Mouse (Mus musculus): ENCODE data around the gene Klhl10. TPM values are rescaled to one million over a fixed set of nuclear protein-coding genes. Genes with fewer than 3 reads are reported as not detected.

The Klhl10 gene
- polyA plus RNA-seq, 1 experiment: 0.12 TPM

DNA sequence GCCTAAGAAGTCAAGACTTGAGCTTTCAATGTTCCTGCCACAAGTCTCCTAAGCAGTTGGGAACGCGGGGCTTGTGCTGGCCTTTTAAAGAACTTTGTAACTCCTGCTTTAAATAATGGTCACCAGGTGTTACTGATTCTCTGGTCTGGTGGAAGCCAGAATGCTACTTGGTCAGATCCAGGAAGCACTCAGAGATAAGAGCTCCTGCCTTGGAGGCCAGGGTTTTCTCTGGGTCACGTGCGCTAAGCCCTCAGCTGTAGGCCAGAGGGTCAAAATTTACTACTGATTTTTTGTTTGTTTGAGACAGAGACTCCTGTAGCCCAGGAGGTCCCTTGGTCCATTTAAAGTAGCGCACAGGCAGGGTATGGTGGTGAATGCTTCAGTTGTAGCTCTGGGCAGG is 9.7 kb upstream of the Klhl10 start:
- Histone ChIP-seq H3K4me3 (ENCODE audit: insufficient read depth, poor library complexity, severe bottlenecking) (no peak overlapping the region), H3ac (ENCODE audit: control insufficient read depth, insufficient read length, low read depth) (no peak overlapping the region), H3K79me3 (ENCODE audit: low read depth) (no peaks in the 10 kb centered on the region), H3K27me3 (ENCODE audit: control insufficient read depth, insufficient read depth, insufficient read length) (no peaks in the 10 kb centered on the region), H3K79me2 (ENCODE audit: control insufficient read depth, insufficient read depth) (no peaks in the 10 kb centered on the region), H3K36me3 (ENCODE audit: control insufficient read depth, insufficient read depth) (peaks cover 40% of the 10 kb centered on the region)
- TF ChIP-seq MYOG (IDR thresholded peaks at IDR 0.05; ENCODE audit: control insufficient read depth, extremely low read depth, insufficient read length) (no peak), MAX (IDR thresholded peaks at IDR 0.05) (no peak)

DNA sequence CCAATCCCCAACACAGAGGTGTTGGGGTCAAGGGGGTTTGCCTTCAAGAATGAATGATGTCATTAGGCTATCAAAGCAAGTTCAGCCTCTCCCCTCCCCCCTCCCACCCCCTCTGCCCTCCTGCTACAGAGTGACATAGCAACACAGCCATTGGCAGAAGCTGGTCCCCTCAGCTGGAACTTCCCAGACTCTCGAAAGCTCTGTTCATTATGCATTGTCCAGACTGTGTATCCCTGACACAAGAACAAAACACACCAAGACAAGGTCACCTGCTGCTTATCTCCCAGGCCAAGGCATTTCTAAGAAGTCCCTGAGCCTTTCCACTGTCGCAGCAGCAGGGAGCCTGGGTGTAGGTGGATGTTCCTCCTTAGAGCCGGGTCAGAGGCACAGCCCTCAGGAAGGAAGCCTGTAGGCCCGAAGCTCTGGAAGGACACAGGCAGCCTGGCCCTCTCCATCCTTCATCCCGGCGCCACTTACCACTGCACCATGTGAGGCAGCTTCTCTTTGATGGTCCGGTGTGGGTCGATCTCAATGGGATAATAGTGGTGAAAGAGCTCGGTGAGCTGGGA is 6.0 kb upstream of the Klhl10 start:
- peaks cover 46% of the 10 kb centered on the region for H3K36me3 ChIP-seq (ENCODE audit: control insufficient read depth, insufficient read depth)
- peaks cover 29% of the 10 kb centered on the region for H3K79me2 ChIP-seq (ENCODE audit: control insufficient read depth, insufficient read depth)
- no peak overlapping the region for H3K4me3 ChIP-seq (ENCODE audit: insufficient read depth, poor library complexity, severe bottlenecking)
- H3K79me3 ChIP-seq (ENCODE audit: low read depth): no peaks in the 10 kb centered on the region
- H3K27me3 ChIP-seq (ENCODE audit: control insufficient read depth, insufficient read depth, insufficient read length): no peaks in the 10 kb centered on the region
- H3ac ChIP-seq (ENCODE audit: control insufficient read depth, insufficient read length, low read depth): no peak overlapping the region
- TF ChIP-seq MYOD1 (IDR thresholded peaks at IDR 0.05; ENCODE audit: control insufficient read depth, insufficient read length, low read depth): no peak
- TF ChIP-seq MAX (IDR thresholded peaks at IDR 0.05): no peak
- no peak for TF ChIP-seq MYOG (IDR thresholded peaks at IDR 0.05; ENCODE audit: control insufficient read depth, extremely low read depth, insufficient read length)
- TF ChIP-seq CTCF (IDR thresholded peaks at IDR 0.05; ENCODE audit: control insufficient read depth, insufficient read depth, insufficient read length): no peak
- TF ChIP-seq CEBPB (IDR thresholded peaks at IDR 0.05; ENCODE audit: low read depth): no peak
- TF ChIP-seq USF1 (IDR thresholded peaks at IDR 0.05; ENCODE audit: low read depth): no peak
- no peak for TF ChIP-seq FOSL1 (IDR thresholded peaks at IDR 0.05; ENCODE audit: insufficient read depth, low read length, poor library complexity, severe bottlenecking)

- no peak overlapping the region for H3K4me3 ChIP-seq (ENCODE audit: insufficient read depth, poor library complexity, severe bottlenecking)
- no peak overlapping the region for H3ac ChIP-seq (ENCODE audit: control insufficient read depth, insufficient read length, low read depth)
- no peak for TF ChIP-seq CTCF (IDR thresholded peaks at IDR 0.05; ENCODE audit: control insufficient read depth, insufficient read depth, insufficient read length)
- TF ChIP-seq FOSL1 (IDR thresholded peaks at IDR 0.05; ENCODE audit: insufficient read depth, low read length, poor library complexity, severe bottlenecking): no peak
- no peak for TF ChIP-seq MYOG (IDR thresholded peaks at IDR 0.05; ENCODE audit: control insufficient read depth, extremely low read depth, insufficient read length)
- TF ChIP-seq USF1 (IDR thresholded peaks at IDR 0.05; ENCODE audit: low read depth): no peak
- TF ChIP-seq CEBPB (IDR thresholded peaks at IDR 0.05; ENCODE audit: low read depth): no peak
- no peak for TF ChIP-seq MAX (IDR thresholded peaks at IDR 0.05)
- no peak for TF ChIP-seq MYOD1 (IDR thresholded peaks at IDR 0.05; ENCODE audit: control insufficient read depth, insufficient read length, low read depth)
- peaks cover 29% of the 10 kb centered on the region for H3K79me2 ChIP-seq (ENCODE audit: control insufficient read depth, insufficient read depth)
- H3K36me3 ChIP-seq (ENCODE audit: control insufficient read depth, insufficient read depth): peaks cover 37% of the 10 kb centered on the region
- no peaks in the 10 kb centered on the region for H3K27me3 ChIP-seq (ENCODE audit: control insufficient read depth, insufficient read depth, insufficient read length)
- no peaks in the 10 kb centered on the region for H3K79me3 ChIP-seq (ENCODE audit: low read depth)
Observed at GRCm38 (mm10) chr11:100437901-100438300, 3.8 kb upstream of the Klhl10 start.

DNA sequence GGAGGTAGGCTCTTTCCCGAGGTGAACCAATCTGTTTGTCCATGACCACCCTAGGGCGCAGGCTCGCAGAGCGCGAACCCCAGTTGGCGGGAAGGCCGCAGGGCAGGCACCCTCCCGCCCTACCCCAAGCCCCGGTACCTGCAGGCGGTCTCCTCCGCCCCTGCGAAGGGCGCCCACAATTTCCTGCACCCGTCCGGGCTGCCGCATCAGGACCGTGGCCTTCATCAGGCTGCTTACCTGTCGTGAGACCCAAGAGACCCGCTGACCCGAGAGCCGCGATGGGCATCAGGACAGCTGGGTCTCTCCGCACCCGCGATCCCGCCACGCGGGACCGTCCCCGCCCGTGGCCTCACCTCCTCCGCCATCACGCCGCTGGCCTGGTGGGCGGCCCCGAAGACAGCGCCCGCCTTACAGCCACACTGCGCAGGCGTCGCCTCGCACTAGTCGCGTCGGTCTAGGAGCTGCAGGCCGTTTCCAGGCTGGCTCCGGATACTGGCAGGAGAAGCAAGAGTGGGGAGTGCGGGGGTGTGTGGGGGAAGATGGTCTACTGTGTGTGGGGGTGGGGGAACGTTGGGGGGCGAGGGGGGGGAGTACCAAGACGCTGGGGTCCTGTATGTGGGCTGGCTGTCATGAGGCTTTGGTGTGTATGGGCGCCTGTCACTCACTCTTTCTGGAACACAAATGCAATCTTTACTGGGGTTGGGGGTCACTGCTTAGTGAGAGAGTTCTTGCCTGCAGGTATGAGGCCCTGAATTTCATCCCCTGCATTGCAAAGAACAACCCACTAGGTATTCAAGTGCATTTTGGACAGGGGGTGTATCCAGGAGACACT is 810 bp upstream of the Klhl10 start:
- peaks cover 19% of the 10 kb centered on the region for H3K36me3 ChIP-seq (ENCODE audit: control insufficient read depth, insufficient read depth)
- H3ac ChIP-seq (ENCODE audit: control insufficient read depth, insufficient read length, low read depth): peak overlapping the region; percentile 62
- TF ChIP-seq USF1 (IDR thresholded peaks at IDR 0.05; ENCODE audit: low read depth) (no peak), MAX (IDR thresholded peaks at IDR 0.05) (peak; percentile 65)
- peaks cover 29% of the 10 kb centered on the region for H3K79me2 ChIP-seq (ENCODE audit: control insufficient read depth, insufficient read depth)
- no peaks in the 10 kb centered on the region for H3K79me3 ChIP-seq (ENCODE audit: low read depth)
- H3K27me3 ChIP-seq (ENCODE audit: control insufficient read depth, insufficient read depth, insufficient read length): no peaks in the 10 kb centered on the region
- H3K4me3 ChIP-seq (ENCODE audit: insufficient read depth, poor library complexity, severe bottlenecking): peak overlapping the region; percentile 60

- Histone ChIP-seq H3K79me2 (ENCODE audit: control insufficient read depth, insufficient read depth) (peaks cover 28% of the 10 kb centered on the region), H3K36me3 (ENCODE audit: control insufficient read depth, insufficient read depth) (peaks cover 9% of the 10 kb centered on the region)
- TF ChIP-seq MYOD1 (IDR thresholded peaks at IDR 0.05; ENCODE audit: control insufficient read depth, insufficient read length, low read depth) (no peak), FOSL1 (IDR thresholded peaks at IDR 0.05; ENCODE audit: insufficient read depth, low read length, poor library complexity, severe bottlenecking) (no peak), CEBPB (IDR thresholded peaks at IDR 0.05; ENCODE audit: low read depth) (no peak)
Observed at GRCm38 (mm10) chr11:100442625-100443024, 908 bp downstream of the Klhl10 start.

GRCm38 (mm10) chr11:100457247-100457646 is 15.5 kb downstream of the Klhl10 start:
- Histone ChIP-seq H3K27me3 (ENCODE audit: control insufficient read depth, insufficient read depth, insufficient read length) (no peaks in the 10 kb centered on the region), H3K4me3 (ENCODE audit: insufficient read depth, poor library complexity, severe bottlenecking) (no peak overlapping the region), H3ac (ENCODE audit: control insufficient read depth, insufficient read length, low read depth) (no peak overlapping the region), H3K79me2 (ENCODE audit: control insufficient read depth, insufficient read depth) (peaks cover 57% of the 10 kb centered on the region), H3K36me3 (ENCODE audit: control insufficient read depth, insufficient read depth) (peaks cover 45% of the 10 kb centered on the region), H3K79me3 (ENCODE audit: low read depth) (peaks cover 25% of the 10 kb centered on the region)
- TF ChIP-seq FOSL1 (IDR thresholded peaks at IDR 0.05; ENCODE audit: insufficient read depth, low read length, poor library complexity, severe bottlenecking): no peak
- no peak for TF ChIP-seq MAX (IDR thresholded peaks at IDR 0.05)
- TF ChIP-seq CEBPB (IDR thresholded peaks at IDR 0.05; ENCODE audit: low read depth): no peak
- TF ChIP-seq CTCF (IDR thresholded peaks at IDR 0.05; ENCODE audit: control insufficient read depth, insufficient read depth, insufficient read length): no peak
- no peak for TF ChIP-seq MYOG (IDR thresholded peaks at IDR 0.05; ENCODE audit: control insufficient read depth, extremely low read depth, insufficient read length)
- TF ChIP-seq USF1 (IDR thresholded peaks at IDR 0.05; ENCODE audit: low read depth): no peak
- TF ChIP-seq MYOD1 (IDR thresholded peaks at IDR 0.05; ENCODE audit: control insufficient read depth, insufficient read length, low read depth): no peak

More at GRCm38 (mm10) chr11:100442625-100443024, 908 bp downstream of the Klhl10 start:
- H3K79me3 ChIP-seq (ENCODE audit: low read depth): no peaks in the 10 kb centered on the region
- H3K4me3 ChIP-seq (ENCODE audit: insufficient read depth, poor library complexity, severe bottlenecking): no peak overlapping the region
- no peak overlapping the region for H3ac ChIP-seq (ENCODE audit: control insufficient read depth, insufficient read length, low read depth)
- no peaks in the 10 kb centered on the region for H3K27me3 ChIP-seq (ENCODE audit: control insufficient read depth, insufficient read depth, insufficient read length)

All from C2C12 (cell line).